Mouse (Mus musculus): ENCODE measurements at regions not wholly inside any gene's neighbourhood (a gene's known extent, or its start where the extent isn't known, plus 50 kb on each side); places are given as distances from the start of the nearest gene placed in this dataset.

- DNase-seq: no peak
Observed at GRCm38 (mm10) chr6:31995977-31996376, 54.1 kb upstream of the 1700012A03Rik start.

- DNase-seq: no peak
Observed at GRCm38 (mm10) chr6:31995249-31995648, 54.8 kb upstream of the 1700012A03Rik start.

DNA sequence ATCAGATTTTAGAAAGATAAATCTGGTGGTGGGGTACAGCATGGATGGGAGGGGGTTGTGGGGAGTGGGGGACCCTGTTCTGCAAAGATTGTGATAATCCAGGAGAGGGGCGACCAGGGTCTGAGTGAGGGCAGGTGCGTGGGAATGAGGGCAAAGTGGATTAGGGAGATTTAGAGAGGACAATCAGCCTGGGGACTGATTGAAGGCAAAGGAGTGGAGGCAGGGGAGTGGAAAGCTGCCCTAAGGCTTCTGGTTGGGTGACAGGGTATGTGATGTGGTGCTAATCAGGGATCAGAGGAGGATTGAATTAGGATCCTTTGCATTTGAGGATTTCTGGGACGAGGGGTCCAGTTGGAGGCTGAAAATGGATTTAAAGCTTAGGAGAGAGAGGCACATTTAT is 64.3 kb upstream of the 1700012A03Rik start:
- DNase-seq: no peak

GRCm38 (mm10) chr6:31976705-31977104 is 73.3 kb upstream of the 1700012A03Rik start:
- DNase-seq: no peak

DNA sequence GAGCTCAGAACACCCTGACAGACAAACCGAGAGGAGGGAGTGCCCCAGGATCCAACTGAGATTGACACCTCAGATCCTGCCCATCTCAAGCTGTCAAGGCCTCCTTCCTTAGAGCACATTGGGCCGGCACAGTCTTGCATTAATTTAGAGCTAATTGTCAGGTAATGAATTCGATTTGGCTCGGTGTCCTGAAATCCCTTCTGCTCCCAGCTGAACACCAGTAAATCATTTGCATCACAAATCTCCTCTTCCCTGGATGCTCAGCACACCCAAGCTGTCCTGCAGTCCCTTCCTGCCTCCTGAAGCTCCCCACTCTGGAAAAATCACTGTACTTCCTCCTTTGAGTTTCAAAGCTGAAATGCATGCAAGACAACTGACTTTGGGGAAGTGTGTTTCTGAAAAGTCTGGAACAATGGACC is 102.0 kb upstream of the 1700012A03Rik start:
- DNase-seq: no peak

GRCm38 (mm10) chr6:31946572-31946971 is 103.5 kb upstream of the 1700012A03Rik start:
- DNase-seq: no peak

- no peak for DNase-seq
Observed at GRCm38 (mm10) chr6:31945347-31945746, 104.7 kb upstream of the 1700012A03Rik start.

- no peak for DNase-seq
Observed at GRCm38 (mm10) chr6:31944546-31944945, 105.5 kb upstream of the 1700012A03Rik start.

DNA sequence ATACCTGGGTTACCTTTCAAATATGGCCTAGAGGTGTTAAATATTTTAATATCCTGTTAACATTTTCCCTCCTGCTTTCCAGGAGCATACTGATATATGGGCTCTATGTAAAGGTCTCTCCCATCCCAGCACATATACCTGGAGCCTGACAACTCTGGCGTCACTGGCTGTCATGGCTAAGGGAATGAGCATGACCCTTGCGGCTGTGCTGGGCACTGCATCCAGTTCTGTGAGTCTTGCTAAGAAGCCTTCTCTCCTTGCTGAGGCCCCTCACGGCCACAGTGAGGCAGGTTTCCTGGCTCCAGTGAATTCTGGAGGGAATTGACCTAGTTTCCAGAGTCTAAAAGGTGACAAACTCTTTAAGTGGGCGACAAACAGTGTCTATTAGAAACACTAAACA is 107.3 kb upstream of the 1700012A03Rik start:
- no peak for DNase-seq

DNA sequence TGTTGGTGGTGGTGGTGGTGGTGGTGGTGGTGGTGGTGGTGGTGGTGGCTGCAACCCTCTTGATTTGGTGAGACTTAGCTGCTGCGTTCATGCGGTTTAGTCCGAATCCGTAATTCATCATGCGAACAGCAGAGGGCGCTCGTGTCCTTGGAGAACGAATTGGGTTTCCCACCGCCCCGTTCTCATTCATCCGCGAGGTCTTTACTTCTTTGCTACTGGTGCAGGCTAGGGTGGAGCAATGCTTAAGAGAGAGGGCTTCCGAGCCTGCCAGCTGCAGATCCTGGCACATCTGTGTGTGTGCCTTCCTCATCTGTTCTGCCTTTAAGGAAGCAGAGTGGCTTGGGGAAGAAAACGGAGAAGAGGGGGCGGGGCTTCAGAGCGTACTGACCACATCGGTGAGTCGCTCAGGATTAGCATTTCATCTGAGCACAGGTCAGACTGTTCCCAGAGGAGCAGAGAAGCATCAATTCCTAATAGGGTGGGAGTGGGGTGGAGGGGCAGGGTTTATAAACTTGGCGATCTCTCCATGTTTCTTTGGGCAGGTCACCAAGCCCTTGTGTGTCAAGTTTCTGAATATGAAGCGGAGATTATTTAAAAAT is 111.7 kb upstream of the 1700012A03Rik start:
- peak; percentile 10 to 57 for DNase-seq

DNA sequence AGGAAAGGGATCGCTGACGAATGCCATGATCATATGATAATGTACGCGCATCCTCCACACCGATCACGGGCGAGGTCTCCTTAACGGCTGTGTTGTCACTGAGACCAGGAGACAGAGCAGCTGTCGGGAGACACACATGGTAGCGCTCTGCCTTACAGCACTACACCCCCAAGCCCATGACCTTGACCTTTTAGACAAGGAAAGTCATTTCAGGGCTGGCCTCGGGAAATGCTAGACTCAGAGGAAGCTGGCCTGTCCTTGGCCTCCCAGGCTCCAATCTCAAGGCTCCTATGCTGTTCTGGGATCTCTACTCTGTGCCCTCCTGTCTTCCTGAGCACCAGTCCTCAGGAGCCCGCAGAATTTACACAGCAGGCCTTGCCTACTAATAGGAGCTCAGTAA is 112.9 kb upstream of the 1700012A03Rik start:
- DNase-seq: no peak

DNA sequence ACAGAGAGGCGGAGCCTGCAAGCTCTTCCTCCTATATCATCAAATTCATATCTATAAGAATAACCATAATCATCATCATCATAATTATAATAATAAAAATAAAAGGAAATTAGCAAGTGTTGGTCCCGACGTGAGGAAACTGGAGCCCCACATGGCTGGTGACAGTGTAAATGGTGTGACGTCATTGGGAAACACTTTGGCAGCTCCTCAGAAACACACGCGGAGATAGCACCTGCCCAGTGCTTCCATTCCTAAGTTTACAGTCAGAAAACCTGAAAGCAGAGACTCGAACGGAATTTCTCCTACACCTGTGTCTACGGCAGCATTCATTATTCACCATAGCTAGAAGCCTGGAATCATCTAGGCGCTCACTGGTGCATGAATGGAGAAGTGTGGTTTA is 115.2 kb upstream of the 1700012A03Rik start:
- DNase-seq: no peak

- DNase-seq: no peak
Observed at GRCm38 (mm10) chr6:31933956-31934355, 116.1 kb upstream of the 1700012A03Rik start.

GRCm38 (mm10) chr6:31933364-31933763 is 116.7 kb upstream of the 1700012A03Rik start:
- no peak for DNase-seq

DNA sequence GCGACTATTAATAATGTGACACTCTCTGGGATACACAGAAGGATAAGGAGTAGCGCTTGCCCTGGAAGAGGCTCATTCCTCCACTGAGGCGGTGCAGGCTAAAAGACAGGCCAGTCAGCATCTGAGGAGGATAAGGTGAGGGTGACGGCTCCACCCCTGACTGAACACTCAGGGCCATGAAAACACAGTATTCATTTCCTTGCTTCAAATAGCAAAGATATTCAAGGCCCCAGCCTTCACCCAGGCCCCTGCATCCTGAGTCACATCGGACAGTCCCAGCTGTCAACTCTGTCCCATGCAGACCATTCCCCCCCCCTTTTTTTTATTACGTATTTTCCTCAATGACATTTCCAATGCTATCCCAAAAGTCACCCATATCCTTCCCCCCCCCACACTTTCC is 118.9 kb upstream of the 1700012A03Rik start:
- DNase-seq: no peak

GRCm38 (mm10) chr6:31929165-31929564 is 120.9 kb upstream of the 1700012A03Rik start:
- no peak for DNase-seq

DNA sequence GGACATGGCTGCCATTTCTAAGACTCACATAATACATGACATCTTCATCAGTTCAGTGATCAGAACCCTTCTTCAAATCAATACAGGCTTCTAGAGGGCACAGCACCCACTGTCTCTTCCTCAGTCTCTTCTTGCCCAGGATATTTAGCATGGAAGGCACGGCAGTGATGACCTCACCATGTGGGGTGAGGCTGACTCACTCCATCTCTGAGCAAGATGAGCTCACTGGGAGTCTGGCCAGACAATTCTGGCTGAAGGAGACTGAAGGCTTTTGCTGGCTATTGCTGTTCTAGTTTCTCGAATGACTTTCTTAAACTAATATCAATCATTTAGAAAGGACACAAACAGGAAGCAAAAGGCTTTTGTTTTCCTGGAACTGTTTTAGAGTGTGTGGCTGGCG is 122.9 kb upstream of the 1700012A03Rik start:
- DNase-seq: no peak

- no peak for DNase-seq
Observed at GRCm38 (mm10) chr6:31924669-31925046, 125.4 kb upstream of the 1700012A03Rik start.

DNA sequence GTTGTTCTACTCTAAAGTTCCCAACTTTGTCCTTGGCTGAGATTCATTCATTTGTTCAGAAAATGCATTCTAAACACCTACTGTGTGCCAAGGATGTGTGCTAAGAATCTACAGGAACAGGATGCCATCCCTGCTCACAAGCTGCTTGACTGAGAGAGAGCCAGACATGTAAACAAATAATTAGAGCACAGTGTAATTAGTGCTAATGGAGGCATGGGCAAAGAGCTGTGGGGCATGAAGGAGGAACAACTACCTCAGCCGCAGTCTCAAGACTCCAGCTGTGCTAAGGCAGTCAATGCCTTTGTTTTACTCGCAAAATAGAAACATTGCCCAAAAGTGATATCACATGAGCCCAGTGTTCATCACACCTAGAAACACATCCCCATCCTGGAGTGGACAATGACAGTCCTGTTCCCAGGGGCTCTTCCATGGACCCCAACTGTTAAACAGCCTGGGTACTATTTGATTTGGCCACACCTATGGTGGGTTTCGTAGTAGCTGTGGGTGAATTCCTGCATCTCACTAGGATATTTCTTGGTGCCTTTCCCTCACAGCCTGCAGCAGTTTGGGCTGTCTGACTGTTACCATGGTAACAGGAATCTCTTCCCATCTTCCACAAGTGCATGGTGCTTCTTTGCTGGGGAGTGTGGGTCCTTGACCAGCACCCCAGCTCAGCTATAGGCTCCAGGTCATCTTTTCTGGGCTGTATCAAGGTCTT is 125.9 kb upstream of the 1700012A03Rik start:
- DNase-seq: no peak

- DNase-seq: no peak
Observed at GRCm38 (mm10) chr6:31921561-31922152, 128.4 kb upstream of the 1700012A03Rik start.

DNA sequence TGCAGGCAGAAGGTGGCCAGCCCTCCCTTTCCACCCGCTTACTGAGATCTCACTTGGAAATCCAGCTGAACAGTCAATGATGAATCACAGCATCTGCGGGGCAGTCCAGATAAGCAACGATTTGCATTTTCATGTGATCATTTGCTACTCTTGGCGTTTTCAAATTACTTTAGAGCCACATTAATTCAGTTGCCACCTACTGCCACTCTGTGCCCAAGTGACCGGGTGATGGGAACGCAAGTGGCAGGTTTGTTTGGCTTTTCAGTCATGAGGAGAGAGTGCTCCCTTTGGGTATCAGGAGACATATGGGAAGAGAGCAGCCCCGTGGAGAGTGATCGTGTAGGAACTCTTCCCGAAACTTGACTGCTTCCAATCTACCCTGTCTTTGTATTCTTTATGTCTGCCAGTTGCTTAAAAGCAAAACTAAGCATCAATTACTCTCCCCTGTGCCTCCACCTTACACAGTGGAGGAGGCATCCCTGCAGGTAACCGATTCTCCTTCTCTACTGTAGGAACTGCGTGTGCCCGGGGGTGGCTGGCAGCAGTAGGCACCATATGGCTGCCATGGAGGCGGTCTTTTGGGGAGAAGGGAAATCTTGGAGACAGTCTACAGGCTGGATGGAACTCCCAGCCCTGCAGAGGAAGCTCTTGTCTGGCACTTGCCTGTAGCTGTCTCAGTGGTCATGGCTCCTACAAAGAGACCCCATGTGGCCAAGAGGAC is 132.5 kb upstream of the 1700012A03Rik start:
- DNase-seq: no peak

DNA sequence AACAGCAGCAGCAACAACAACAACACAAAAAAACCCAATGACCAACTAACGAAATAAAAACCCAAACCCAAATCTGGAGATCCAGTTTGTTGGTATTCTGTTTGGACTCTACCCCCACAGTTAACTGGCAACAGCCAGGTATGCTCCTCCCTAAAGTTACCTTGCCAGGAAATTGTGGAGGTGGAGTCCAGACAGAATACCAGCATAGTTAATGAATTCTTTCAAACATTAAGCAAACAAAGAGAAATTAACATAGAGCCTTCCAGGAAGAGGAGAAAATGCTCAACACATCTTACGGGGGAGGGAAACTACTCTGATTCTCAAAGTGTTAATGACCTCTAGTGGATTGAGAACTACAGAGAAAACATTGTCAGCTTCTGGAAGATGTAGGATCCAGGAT is 148.3 kb upstream of the 1700012A03Rik start:
- no peak for DNase-seq

- DNase-seq: no peak
Observed at GRCm38 (mm10) chr6:31899055-31899454, 151.0 kb upstream of the 1700012A03Rik start.

- DNase-seq: no peak
Observed at GRCm38 (mm10) chr6:31898609-31899008, 151.4 kb upstream of the 1700012A03Rik start.

Measured in spleen, adult 18-20 months (tissue).